Comparison of ENCODE assay signal across 7 mouse cellular contexts in the genomic region with DNA sequence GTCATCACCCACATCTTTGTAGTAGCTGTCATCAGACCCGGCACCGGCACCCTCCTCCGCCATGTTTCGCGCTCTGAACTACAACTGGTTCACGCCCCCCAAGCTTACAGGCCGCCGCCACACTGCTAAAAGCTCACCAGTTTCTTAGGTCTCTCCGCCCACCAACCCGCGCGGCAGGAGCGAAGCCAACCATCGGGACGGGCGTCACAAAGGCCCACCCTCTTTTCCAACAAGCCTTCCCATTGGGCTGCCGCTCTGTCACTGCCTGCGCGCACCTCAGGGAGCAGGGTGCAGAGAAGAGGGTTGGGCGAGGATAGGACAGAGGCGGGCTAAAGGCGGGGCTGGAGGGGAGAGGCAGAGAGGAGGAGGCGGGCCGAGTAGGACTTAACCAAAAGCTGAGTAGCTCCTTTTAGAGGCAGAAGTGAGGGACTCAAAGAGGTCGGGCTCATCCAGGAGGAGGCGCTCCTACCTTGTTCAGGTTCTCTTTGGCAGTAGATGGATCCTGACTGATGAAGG. TPM values are rescaled to one million over a fixed set of nuclear protein-coding genes. Genes with fewer than 3 reads are reported as not detected.
DNase-seq lines count a peak whose midpoint lies in the region; ATAC-seq lines count a peak whose summit lies in the region.

A gene (minus strand): TSS at position 168 of the 516 bp plus-strand sequence.

- peak within 1 kb of the TSS; percentile 50 for H3K4me3 ChIP-seq in embryonic facial prominence, embryonic 11.5 days (ENCODE audit: low read depth, low read length)
- peak within 1 kb of the TSS; percentile 65 for H3K4me3 ChIP-seq in limb, embryonic 10.5 days
- peak within 1 kb of the TSS; percentile 53 for H3K4me3 ChIP-seq in midbrain, embryonic 13.5 days (replicated peaks)

- 17% methylated on average over 26 of the region's 26 CpGs for WGBS in embryonic facial prominence, embryonic 11.5 days
- 6% methylated on average over 26 of the region's 26 CpGs for WGBS in limb, embryonic 10.5 days
- WGBS in midbrain, embryonic 13.5 days: 21% methylated on average over 26 of the region's 26 CpGs

- peak within 1 kb of the TSS; percentile 53 for H3K9ac ChIP-seq in embryonic facial prominence, embryonic 11.5 days (replicated peaks; ENCODE audit: low read length)
- H3K9ac ChIP-seq in midbrain, embryonic 13.5 days (replicated peaks): peak within 1 kb of the TSS; percentile 68

- no peaks in the 10 kb centered on the region for H3K27me3 ChIP-seq in embryonic facial prominence, embryonic 11.5 days (ENCODE audit: control insufficient read depth, insufficient read depth, low read length)
- peaks cover 40% of the 10 kb centered on the region for H3K27me3 ChIP-seq in limb, embryonic 10.5 days (ENCODE audit: low read depth, poor library complexity, severe bottlenecking)
- no peaks in the 10 kb centered on the region for H3K27me3 ChIP-seq in midbrain, embryonic 13.5 days

- H3K4me1 ChIP-seq in embryonic facial prominence, embryonic 11.5 days (ENCODE audit: control insufficient read depth, insufficient read depth, low read length): no peaks in the 10 kb centered on the region
- peaks cover 8% of the 10 kb centered on the region; the same call in 1 of the 2 replicates for H3K4me1 ChIP-seq in limb, embryonic 10.5 days
- peaks cover 12% of the 10 kb centered on the region for H3K4me1 ChIP-seq in midbrain, embryonic 13.5 days (replicated peaks)

- no peaks in the 10 kb centered on the region for H3K36me3 ChIP-seq in embryonic facial prominence, embryonic 11.5 days (replicated peaks; ENCODE audit: control insufficient read depth, insufficient read depth, low read depth, low read length)
- peaks cover 2% of the 10 kb centered on the region; the same call in 1 of the 2 replicates for H3K36me3 ChIP-seq in limb, embryonic 10.5 days
- H3K36me3 ChIP-seq in midbrain, embryonic 13.5 days: no peaks in the 10 kb centered on the region

- H3K27ac ChIP-seq in embryonic facial prominence, embryonic 11.5 days (replicated peaks; ENCODE audit: low read depth, low read length): no peak within 1 kb of the TSS
- peak within 1 kb of the TSS; percentile 68 for H3K27ac ChIP-seq in limb, embryonic 10.5 days
- H3K27ac ChIP-seq in midbrain, embryonic 13.5 days: peak within 1 kb of the TSS; percentile 60; the same call in 1 of the 2 replicates

- peak; percentile 95 for DNase-seq in adrenal gland, postnatal 14 days
- peak; percentile 89 for DNase-seq in embryonic facial prominence, embryonic 11.5 days (ENCODE audit: low spot score)
- peak; percentile 96 for DNase-seq in kidney, adult 11 months
- DNase-seq in limb, embryonic 10.5 days (ENCODE audit: low spot score): peak; percentile 82
- DNase-seq in spleen, adult 12 weeks (ENCODE audit: low spot score): peak; percentile 83

- H3K4me2 ChIP-seq in embryonic facial prominence, embryonic 11.5 days (ENCODE audit: low read depth, low read length): peak within 1 kb of the TSS; percentile 54
- peak within 1 kb of the TSS; percentile 61 for H3K4me2 ChIP-seq in midbrain, embryonic 13.5 days (replicated peaks)

- H3K9me3 ChIP-seq in embryonic facial prominence, embryonic 11.5 days (replicated peaks; ENCODE audit: control insufficient read depth, low read length): no peaks in the 10 kb centered on the region
- H3K9me3 ChIP-seq in limb, embryonic 10.5 days (replicated peaks): no peaks in the 10 kb centered on the region
- H3K9me3 ChIP-seq in midbrain, embryonic 13.5 days: no peaks in the 10 kb centered on the region

- peak; percentile 100 for ATAC-seq in embryonic facial prominence, embryonic 11.5 days (replicated peaks; ENCODE audit: insufficient number of reproducible peaks, low FRiP score, low TSS enrichment, low read depth)
- peak; percentile 100 for ATAC-seq in granulocyte monocyte progenitor cell, adult 5-6 weeks (replicated peaks; ENCODE audit: poor library complexity, severe bottlenecking)
- ATAC-seq in midbrain, embryonic 13.5 days: peak; percentile 100

RNA-seq across cellular contexts. Expression of the gene that starts here (rescaled TPM):
- total RNA-seq in adrenal gland, postnatal 14 days (2021): 22.8 and 25.2 TPM in 2 replicates
- polyA plus RNA-seq in embryonic facial prominence, embryonic 11.5 days (2014; fragmentation: Nextera tagmentation; extraction: Ambion mirVana): 85.3 and 91.4 TPM in 2 replicates
- total RNA-seq in granulocyte monocyte progenitor cell, adult 5-6 weeks (2014; fragmentation: Nextera tagmentation): 24.2 and 29.1 TPM in 2 replicates
- total RNA-seq in granulocyte monocyte progenitor cell, adult 5-6 weeks (2017): 51.8 and 70.7 TPM in 2 replicates
- polyA plus RNA-seq in limb, embryonic 10.5 days (2016; fragmentation: Nextera tagmentation; extraction: Ambion mirVana): 98.4 and 102 TPM in 2 replicates
- 72.8 and 80.9 TPM in 2 replicates for polyA plus RNA-seq in midbrain, embryonic 13.5 days (2015; fragmentation: Nextera tagmentation; extraction: Ambion mirVana)
